Mouse (Mus musculus) cerebellum, adult 8-10 months (tissue): ENCODE measurements around the gene Dgkh.
"Not testable (repeated sequence)": the region's sequence is repeated elsewhere in the genome, so short reads cannot be mapped to it uniquely, and the experiment has no call there.

Experiments used
- DNase-seq: peaks from one replicate; pipeline ENCODE4 v3.0.0; 2022

Gene Dgkh

DNA sequence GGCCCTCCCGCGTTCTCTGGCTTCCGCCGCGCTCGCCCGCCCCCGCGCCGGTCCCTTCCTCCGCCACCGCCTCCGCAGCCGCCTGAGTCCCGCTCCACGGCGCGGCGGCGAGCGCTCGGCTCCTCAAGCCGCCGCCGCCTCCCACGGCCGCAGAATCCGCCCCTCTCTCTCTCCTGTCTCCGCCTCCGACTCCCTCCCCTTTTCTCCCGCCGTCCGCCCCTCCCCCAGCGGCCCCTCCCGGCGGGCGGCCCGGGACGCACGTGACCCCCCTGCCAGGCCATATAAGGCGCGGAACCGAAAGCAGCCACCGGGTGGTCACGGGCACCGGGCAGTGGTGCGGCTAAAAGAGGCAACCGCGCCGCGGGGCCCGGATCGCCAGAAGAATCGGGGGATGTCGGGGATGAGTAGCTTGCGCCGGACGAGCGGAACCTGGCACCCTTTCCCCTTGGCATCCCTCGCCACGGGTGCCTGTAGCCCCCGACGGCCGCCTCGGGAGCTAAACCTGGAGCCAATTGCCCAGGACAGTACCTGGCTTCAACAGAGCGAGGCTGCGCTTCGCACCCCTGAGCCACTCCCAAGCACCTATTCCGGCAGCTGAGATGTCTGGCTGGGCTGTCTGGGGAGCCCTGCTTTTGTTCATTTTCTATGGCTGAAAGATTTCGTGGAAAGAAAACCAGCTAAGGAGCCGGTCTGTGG is at the start of gene Dgkh:
Dgkh (minus strand) TSS at position 160 of the 696 bp plus-strand sequence.
- peak; percentile 66 for DNase-seq

DNA sequence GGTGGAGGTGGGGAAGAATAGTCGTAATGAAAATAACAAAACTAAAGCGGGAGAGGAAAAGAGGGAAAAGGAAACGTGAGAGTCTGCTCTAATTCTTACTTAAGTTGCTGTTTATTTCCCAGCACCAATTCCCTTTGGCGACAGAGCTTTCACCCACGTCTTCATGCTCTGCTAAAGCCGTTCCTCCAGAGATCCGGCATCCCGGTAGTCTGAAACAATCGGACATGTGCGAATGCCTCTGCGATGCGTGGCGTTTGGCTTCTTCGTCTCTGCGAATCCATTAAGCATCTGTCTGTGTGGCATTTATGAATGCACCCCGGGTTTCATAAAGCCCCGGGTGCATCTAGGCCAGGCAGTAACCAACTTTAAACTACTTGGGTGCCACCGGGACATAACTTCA is 44.6 kb upstream of the Dgkh start:
- no peak for DNase-seq

DNA sequence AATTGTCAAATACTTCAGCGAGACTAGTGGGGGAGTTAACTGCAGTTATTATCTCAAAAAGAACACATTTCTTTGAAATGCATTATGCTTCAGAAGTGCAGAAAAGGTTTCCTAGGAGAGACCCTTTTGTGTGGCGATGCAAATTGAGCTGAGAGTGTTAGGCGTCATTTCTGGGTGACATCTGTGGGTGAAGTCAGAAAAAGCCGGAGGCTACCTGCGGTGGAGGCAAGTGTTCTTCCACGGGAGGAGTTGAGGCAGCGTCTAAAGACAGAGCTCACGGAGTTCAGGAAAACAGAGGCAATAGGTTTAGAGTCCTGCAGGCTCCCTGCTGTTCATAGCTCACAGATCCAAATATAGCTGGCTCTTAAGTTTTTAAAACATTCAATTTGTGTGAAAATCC is 44.1 kb upstream of the Dgkh start:
- no peak for DNase-seq

DNA sequence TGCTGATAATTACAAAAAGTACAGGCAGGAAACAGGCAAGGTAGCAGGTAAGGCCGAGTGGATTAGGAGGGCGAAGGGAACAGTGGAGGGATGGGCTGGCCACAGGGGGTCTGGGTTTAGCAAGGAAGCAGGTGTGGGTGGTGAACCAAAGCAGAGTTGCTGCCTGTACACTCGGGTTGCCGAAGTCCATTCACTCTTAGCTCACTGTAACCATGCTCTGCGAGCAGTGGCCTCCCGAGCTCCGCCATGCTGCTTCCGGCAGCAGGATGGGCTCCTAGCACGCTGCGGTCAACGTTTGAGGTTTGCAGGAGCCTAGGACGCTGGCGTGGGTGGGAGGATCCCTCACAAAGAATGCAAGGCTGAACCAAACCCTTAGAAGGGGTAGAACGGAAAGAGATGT is 43.1 kb upstream of the Dgkh start:
- no peak for DNase-seq

DNA sequence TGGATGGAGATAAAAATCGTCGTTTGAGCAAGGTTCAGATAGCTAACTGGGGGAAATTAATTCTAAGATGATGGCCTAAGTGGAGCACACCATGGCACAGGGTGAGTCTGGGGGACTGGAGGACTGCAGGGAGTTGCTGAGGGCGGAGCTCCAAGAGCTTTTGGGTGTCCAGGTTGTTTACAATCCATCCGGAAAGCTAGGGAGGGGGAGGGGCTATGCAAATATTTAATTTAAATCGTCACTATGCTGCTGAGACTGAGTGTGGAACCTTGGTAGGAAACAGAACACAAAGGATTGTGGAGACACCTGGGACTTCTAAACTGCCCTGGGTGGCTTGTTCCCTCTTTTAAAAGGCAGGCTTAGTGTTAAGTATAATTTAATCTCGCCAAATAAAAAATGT is 42.6 kb upstream of the Dgkh start:
- DNase-seq: no peak

DNA sequence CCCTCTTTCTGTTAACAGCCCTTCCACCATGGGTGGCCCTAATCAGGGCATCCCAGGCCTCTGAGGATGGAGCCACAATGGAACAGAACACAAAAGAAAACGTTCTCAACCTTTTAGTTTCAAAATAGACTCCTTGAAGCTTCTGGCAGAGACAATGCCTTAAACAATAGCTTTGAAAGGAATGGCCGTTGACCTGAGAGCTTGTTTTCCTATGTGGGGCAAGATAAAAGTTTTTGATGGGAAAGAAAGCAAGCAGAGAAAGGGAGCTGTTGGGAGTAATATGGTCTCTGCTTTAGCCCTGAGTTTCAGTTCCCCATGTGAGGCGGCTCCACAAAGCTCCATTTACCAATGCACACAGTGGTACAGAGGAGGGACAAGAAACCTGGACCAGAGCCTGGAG is 37.9 kb upstream of the Dgkh start:
- DNase-seq: no peak

DNA sequence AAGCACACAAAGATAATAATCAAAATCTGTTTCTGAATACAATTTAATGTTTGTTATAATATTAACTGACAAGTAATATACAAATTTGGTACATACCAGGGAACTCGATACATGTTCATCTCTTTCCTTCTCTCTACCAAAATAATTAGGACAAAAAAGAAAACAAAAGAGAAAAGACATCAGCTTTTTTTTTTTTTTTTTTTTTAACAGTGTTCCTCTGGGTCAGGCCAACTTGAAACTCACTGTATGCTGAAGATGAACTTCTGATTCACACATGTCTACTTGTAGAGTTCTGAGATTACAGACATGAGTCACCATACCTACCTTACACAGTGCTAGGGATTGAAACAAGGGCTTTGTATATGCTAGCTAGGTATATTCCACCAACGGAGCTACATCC is 28.5 kb upstream of the Dgkh start:
- DNase-seq: no peak

DNA sequence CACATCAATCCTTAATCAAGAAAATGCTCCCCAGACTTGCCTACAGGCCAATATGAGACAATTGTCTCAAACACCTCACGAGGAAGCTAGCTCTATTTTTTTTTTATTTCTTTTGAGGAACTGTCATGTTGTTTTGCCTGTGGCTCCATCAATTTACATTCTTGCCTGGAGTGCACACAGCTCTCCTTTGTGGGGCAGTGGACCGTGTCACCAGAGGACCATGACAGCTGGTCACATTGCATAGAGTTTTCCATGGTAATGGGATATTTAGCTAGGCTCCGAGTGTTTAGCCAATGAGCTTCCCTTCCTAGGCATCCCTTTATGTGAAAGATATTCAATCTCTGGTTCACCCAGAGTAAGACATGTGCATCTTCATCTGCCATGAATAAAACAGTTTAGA is 26.9 kb upstream of the Dgkh start:
- DNase-seq: no peak

DNA sequence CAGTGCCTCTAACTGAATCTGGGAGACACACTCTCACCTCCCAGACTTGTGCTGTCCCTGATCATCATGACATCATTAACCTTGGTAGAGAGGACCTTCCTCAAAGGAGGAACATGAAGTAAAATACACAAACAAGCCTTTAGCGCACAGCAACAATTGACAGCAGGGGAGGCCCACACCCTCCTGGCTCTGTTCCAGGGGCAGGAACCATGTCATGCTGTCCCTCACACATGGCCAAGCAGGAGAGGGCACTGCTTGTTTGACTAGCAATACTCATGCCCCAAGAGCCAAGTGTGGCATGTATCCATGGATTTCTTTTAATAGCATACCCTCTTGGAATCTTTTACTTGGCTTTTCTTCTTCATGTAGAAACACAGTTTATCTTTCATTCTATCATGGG is 22.7 kb upstream of the Dgkh start:
- no peak for DNase-seq

DNA sequence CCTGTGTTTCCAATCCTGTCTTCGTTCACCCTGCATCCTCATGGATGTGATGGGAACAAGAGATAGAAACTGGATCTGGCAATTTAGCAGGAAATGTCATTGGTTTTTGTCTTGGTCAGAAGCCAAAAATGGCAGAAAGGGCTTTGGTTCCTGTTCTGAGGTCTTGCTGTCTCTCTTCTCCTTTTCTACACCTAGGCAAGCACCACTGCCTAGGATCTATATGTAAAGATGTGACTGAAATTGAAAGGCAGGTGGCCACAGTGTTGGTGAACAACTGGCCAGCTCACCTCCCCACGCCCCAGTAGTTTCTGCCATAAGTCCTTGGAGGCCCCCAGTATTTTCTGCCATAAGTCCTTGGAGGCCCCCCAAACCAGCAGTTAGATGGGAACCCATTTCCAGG is 16.1 kb upstream of the Dgkh start:
- no peak for DNase-seq

DNA sequence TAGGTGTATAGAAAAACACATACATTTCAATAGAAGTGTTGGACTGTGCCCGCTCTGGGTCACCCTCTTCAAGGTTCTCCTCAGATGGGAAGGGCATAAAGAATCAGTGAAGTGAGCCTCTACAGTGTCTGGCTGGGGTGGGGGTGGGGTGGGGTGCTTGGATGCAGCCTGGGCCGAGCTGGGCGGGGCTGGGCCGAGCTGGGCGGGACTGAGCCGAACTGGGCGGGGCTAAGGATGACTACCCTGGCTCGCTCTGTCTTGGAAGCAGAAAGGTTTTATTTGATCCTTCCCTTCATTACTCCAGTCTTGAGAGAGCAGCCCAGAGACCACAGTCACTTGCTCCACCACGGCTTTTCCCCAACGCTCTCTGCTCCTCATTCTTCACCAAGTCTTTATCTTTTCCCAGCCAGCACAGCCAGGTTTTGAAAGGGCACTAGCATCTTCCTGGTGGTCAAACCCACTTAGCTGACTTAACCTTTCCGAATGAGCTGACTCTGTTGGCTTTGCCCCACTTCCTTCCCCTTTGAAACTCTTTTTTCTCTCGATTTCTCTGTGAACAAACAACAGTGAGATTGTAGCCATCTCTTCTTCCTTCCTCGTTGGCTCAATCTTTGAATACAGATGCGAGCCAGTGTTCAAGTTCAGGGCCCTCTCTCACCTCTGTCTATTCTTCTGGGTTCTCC is 15.5 kb upstream of the Dgkh start:
- no peak for DNase-seq

DNA sequence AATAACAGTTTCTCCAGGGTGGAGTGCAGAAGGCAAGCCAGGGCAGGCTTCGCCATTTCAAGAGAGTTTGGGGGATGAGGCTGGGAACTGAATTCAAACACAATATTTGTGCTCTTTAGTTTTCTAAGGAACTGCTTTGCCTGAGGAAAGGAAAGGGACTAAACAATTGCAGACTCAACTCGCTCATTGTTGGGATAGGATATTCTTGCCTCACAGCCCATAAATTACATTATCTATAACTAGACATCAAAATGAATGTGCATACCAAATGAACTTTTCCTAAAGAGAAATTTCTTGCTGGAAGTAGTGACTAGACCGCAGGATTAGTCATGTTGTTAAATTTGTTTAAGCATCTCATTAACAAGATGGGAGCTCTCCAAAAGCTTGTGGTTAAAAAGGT is 14.9 kb upstream of the Dgkh start:
- no peak for DNase-seq

DNA sequence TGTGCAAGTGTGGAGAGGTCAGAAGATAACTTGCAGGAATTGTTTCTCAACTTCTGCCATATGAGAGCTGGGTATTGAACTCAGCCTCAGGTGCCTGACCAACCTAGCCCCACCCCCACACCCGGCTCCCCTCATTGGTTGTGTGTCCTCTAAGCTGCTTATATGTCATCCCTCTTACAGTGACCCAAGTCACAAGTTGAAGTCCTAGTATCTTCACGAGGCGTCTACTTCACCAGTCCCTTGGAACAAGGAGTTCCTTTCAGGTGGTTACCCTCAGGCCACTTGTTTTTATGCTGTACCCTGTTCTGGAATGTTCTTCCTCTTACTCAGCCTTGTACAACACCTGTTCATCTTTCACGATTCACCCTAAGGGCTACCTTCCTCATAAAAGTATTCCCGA is 2.0 kb upstream of the Dgkh start:
- no peak for DNase-seq

DNA sequence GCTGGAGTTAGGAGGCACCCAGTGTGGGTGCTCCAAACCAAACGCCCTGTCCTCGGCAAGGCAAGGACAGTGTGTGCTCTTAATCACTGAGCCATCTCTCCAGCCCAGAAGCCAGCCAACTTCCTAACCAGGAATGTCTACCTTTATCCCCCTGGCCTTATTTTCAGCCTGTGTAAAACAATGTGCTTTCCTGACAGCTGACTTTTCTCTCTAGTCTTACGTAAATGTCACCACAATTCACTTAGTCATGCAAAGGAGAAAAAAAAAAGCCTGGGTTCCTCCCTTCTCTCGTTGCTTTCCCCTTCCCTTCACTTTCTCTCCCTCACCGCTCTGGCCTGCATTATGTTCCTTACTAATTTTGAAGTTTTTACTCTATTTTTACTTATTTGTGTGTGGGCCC is 1.6 kb upstream of the Dgkh start:
- not testable (repeated sequence) for DNase-seq

DNA sequence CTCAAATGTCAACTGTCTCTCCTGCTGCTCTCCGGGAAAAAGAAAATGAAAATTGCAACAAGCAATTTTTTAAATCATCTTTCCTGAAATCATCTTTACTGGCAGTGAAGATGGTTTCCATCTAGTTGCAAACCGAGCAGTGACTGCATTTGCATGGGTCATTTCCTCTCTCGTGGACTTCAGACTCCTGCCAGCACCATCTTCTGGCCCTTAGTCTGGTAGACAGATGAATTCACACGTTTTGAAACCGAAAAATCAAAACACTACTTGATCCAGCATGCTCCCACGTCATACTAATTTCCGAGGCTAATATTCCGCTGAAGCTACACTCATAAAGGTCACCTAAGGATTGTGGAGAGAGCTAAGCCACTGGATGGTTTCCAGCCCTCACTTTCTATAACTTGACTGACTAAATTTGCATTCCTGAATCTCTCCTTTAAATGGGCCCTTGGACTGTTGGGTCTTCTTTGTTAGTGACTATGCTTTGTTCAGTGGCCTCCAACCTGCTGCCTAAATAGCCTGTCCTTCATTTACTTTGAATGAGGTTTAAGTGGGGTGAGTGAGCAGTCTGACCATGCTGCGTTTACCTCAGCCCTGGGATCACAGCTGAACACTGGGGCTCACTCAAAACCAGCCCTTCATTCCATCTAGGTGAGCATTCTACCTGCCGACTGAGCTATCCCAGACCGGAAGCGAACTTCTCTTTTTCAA is 945 bp upstream of the Dgkh start:
- DNase-seq: no peak

DNA sequence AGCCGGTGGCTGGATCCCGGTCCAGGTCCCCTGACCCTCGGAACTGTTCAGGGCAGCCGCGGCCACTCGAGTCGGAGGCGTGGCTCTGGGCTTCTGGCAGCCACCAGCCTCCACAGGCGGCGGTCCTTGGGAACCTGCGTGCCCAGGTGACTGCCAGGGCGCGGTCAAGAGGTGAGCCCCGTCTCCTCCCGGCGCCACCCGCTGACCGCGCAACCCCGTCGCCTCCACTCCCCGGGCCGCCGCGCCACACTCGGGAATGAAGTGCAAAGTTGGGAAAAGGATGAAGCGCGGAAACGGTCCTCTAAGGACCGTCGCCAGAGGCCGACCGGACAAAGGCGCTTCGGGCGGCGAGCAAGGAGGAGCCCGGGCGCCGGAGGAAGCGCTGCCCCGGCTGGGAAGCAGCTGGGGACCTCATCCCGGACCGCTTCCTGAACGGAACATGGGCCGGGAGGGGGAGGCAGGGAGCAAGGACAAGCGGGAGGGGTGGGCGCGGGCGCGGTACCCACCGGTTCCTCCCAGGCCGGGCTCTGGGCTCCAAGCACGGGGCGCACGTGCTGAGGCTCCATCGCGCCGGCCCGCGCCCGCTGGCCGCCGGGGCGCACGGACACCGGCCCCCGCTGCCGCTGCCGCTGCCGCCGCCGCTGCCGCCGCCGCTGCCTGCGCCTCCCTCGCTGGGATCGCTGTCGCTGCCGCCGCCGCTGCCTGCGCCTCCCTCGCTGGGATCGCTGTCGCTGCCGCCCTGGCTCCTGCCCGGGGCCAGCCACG is 542 bp downstream of the Dgkh start:
- peak; percentile 23 for DNase-seq

DNA sequence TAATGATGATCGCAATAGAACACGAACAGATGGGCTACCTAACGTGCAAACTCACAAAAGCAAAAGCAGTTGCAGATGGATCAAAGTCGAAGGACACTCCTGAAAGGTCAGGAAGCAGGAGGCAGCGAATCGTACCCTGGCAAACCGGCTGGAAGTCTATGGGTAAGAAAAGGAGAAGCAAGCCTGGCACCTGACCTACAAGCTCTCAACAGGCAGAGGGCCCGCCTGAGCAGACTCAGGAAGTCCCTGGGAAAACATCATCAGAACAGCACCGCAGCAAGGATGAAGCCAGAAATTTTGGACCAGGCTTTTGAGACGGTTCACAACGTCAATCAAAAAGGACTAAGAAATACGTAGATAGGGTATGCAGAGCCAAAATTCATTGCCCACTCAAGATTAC is 1.3 kb downstream of the Dgkh start:
- peak; percentile 27 for DNase-seq

DNA sequence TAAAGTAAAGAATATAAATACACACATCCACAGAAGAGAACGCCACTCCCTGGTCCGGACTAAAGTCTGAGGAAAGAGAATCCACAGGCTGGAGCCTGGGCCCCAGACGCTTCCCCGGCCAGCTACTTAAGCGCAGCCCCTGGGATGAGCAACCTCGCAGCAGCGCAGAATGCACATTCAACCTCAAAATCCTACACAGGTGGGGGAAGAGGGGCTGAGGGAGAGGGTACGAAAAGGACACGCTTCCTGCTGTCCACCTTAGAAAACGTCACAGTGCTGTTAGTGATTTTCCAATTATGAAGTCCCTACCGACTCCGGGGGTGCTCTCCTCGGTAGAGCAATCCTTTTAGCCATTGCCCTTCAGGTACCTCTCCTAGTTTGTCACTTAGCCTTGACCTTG is 6.6 kb downstream of the Dgkh start:
- no peak for DNase-seq

DNA sequence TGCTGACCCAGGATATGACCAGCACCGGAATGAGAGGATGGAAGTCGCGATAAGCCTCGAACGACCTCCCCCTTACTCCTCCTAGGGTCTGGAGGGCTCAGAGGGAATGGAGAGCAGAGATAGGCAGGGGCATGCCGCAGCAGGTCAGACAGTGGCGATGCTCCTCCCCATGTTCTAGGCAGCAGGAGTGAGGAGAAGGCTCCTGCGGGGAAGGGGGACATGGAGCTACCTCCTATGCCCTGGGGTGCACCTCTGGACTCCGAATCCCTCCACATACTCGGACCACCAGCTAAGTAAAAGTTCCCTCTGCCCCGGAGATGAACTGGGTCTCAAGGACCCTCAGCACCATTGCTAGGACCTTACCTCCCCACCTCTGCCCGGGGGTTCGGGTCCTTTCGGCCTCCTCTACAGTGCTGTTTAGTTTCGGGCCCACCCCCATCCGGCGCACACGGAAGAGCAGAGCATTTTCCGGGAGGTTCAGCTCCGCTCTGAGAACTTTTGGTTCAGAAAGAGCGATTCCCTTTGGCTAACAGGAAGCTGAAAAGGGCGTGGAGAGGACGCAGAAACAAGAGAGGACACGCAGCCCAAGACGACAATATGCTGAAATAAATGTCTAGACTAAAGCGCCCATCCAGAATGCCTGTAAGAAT is 7.1 kb downstream of the Dgkh start:
- no peak for DNase-seq

DNA sequence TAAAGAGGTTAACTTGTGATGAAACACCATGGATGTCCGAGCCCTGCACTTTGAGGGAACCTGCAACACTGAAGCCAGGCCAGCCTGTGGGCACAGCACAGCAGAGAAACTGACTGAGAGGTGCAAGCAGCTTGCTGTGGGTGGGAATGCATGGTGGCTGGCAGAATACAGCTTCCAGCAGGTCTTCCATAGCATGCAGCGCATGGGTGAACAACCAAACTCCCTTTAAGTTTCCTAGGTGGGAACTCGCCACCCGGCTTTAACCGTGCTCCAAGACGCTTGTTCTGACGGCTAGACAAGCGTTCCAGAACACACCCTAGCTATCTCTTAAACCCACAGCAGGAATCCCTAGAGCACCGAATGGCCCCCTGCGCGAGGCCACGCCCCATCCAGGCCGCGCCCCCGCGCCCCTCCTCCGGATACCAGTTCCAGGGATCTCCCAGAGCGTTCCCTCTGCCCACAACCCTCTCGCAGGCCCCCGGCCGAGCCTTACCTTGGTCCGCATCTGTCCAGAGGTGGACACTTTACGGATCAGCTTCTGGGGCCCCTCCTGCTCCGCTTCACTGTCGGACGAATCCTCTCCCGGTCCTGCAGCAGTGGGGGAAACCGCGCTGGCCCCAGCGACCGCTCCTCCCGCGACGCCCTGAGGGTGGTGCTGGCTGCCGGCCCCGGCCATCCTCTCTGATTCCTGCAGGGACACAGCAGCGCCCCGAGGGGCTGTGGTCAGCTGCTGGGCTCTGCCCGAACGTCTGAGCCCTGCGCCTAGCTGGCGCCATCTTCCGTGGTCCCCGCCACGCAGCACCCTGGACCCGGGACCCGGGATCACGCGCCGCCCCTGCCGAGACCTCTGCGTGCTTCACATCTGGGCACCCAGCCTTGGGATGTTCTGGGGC is 7.9 kb downstream of the Dgkh start:
- peak; percentile 15 for DNase-seq

DNA sequence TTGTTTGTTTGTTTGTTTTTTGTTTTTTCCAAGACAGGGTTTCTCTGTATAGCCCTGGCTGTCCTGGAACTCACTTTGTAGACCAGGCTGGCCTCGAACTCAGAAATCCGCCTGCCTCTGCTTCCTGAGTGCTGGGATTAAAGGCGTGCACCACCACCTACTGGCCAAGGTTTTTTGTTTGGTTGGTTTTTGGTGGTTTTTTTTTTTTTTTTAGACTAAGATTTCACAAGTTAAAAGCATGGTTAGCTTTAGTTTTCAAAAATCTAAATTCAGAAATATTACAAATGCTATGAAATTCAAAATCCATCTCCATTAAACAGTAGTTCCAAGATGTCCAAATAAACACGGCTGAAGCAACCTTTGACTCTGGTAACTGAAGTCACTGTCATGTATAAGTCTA is 8.9 kb downstream of the Dgkh start:
- not testable (repeated sequence) for DNase-seq

DNA sequence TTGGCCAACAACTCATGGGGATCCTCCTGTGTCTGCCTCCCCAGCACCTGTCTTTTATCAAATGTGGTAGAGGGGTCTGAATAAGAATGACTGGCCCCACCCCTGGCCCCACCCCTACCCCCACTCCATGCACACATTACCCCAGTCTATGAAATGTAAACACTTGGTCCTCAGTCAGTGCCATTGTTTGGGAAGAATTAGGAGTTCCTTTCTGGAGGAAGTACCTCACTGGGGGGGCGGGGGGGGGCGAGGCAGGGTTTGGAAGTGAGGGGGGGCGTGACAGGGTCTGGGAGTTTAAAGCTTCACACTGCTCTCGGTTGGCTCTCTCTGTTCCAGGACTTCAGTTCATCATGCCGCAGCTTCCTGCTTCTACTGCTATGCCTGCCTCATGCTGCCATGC is 10.5 kb downstream of the Dgkh start:
- no peak for DNase-seq
